Mouse (Mus musculus): ENCODE data around the gene Rgcc. TPM values are rescaled to one million over a fixed set of nuclear protein-coding genes. Genes with fewer than 3 reads are reported as not detected.

Gene Rgcc
- total RNA-seq (2015; ENCODE audit: low replicate concordance) = 138 and 211 TPM in 2 replicates
- total RNA-seq (2017; ENCODE audit: low replicate concordance) = 175 and 244 TPM in 2 replicates

- peak; percentile 85 for ATAC-seq (replicated peaks; ENCODE audit: low FRiP score, poor library complexity, severe bottlenecking)
These were observed at the start of gene Rgcc for GRCm38 (mm10) chr14:79301466-79301875. Gene Rgcc, minus strand, starts transcription at chr14:79301645.

DNA sequence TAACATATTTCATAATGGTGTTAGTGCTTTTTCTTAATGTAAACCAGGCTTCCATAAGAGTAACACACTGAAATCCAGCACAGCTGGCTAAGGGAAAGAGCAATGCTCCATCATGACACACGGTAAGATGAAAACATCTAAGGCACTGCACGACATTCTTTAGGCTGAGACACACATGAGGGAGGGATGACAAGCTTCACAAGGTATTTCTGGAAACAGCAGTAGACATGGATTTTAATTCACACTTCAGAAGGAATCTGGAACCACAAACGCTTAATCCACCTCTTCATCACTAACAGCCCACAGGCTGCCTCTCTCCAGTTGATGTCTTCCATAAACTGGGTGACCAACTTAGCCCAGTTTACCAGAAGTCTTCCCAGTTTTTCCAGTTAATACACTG lies 44.9 kb upstream of the Rgcc start:
- no peak for ATAC-seq (replicated peaks; ENCODE audit: low FRiP score, poor library complexity, severe bottlenecking)

DNA sequence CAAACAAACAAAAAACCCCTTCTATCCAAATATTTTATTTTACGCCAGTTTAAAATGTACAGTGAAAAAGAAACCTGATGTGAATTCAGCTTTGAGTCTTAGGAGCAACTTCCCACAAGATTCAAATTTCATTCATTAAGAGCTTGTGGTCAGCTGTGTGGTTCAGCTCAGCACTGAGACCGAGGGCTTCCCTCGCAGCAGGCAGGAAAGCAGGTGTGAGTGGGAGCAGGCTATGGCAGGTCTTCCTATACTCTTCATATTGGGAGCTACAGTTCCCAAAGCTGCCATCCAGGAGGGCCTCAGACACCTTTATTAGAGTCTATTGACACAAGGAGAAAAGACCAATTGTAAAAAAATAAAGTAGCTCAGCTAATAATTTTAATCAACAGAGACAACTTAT lies 34.2 kb upstream of the Rgcc start:
- ATAC-seq (replicated peaks; ENCODE audit: low FRiP score, poor library complexity, severe bottlenecking) = no peak

DNA sequence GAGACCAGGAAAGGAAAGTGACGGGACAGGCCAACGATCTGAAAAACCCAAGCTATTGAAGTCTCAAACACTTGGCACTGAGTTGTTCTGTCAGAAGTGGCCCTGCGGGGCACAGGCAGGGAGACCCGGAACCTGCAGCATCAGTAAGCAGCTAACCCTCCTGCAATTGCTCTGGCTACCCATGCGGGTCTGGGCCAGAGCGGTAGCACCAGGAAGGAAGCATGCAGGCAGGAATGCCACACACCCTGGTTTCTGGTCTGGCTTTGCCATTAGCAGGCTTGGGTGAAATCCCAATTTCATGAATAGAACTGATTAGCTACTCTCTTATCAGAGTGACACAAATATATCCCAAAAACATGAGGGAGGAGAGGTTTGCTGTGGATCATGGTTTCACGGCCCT lies 30.5 kb upstream of the Rgcc start:
- no peak for ATAC-seq (replicated peaks; ENCODE audit: low FRiP score, poor library complexity, severe bottlenecking)

DNA sequence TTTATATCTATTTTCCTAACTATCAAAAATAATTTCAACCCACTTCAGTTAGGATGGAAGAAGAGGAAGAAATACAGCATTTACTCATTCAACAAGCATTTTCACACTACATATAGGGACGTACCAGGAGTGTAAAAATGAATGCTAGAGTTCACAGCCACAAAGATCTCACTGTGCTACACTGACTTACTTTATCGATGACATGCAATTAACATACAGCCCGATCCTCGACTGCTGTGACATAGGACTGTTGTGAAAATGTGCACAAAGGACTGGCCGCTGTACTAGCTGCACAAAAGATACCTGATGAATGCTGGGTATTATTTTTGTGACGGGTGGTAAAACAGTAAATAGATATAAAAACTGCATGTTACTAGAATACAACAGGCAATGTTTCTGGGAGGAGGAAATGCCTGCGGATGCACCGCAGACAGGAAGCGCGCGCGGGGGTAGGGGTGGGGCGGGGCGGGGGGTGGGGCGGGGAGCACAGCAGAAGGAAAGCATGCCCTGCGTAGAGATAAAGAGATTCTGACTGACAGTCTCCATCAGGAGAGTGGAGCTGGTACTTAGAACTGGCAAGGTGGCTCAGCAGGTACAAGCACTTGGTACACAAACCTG lies 29.6 kb upstream of the Rgcc start:
- ATAC-seq (replicated peaks; ENCODE audit: low FRiP score, poor library complexity, severe bottlenecking) = peak; percentile 90

DNA sequence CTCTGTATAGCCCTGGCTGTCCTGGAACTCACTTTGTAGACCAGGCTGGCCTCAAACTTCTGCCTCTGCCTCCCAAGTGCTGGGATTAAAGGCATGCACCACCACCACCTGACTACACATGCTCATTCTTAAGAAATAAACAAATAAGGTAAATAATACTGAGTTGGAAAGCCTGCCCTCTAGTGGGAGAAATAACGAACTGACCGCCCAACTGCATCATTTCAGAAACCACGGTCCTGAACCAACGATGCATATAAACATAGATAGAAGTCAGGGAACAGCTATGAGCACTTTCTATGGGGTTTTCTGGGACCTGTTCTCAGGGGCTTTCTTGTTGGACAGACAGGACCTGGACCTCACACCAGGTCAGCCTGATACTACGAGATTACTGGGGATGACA lies 25.6 kb upstream of the Rgcc start:
- ATAC-seq (replicated peaks; ENCODE audit: low FRiP score, poor library complexity, severe bottlenecking) = peak; percentile 68

- ATAC-seq (replicated peaks; ENCODE audit: low FRiP score, poor library complexity, severe bottlenecking) = no peak
These were observed 22.8 kb upstream of the Rgcc start for GRCm38 (mm10) chr14:79324112-79324840.

- ATAC-seq (replicated peaks; ENCODE audit: low FRiP score, poor library complexity, severe bottlenecking) = no peak
These were observed 20.4 kb upstream of the Rgcc start for GRCm38 (mm10) chr14:79321881-79322280.

DNA sequence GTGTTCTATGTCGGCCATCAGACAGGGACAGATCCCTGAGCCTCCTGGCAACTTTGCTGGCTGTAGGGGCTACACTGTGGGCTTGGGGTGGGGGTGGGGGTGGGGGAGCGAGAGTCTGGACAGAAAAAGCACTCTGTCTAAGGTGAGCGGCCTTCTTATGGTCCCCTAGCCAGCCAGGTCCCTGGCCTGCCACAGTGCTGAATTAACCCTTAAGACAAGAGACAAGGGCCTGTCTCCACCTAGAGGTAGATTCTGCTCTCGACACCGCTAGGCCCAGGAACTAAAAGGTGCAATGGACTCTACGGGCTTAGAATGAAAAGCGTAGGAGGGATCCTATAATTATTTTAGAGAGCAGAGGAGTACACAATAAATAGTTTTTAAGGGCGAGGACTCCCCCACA lies 19.7 kb upstream of the Rgcc start:
- peak; percentile 94 for ATAC-seq (replicated peaks; ENCODE audit: low FRiP score, poor library complexity, severe bottlenecking)

DNA sequence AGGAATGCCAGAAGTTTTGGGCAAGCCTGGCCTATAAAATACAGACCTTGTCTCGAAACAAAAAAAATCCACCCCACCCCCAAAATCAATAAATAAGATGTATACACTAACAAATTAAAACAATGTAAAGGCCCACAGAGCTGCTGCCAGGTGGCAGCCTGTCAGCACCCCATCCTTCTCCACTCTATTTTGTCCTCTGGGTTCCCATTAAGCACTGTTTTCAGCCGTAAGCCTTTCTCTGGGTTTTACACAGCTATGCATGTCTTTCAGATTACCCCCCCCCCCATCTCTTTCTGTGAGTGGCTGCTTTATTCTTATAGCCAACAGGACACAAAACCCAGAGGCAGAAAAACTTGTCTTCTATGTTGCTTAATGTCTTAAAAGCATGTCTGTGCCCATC lies 16.2 kb upstream of the Rgcc start:
- no peak for ATAC-seq (replicated peaks; ENCODE audit: low FRiP score, poor library complexity, severe bottlenecking)

- no peak for ATAC-seq (replicated peaks; ENCODE audit: low FRiP score, poor library complexity, severe bottlenecking)
These were observed 14.4 kb upstream of the Rgcc start for GRCm38 (mm10) chr14:79315877-79316276.

- ATAC-seq (replicated peaks; ENCODE audit: low FRiP score, poor library complexity, severe bottlenecking) = no peak
These were observed 13.0 kb upstream of the Rgcc start for GRCm38 (mm10) chr14:79314245-79315010.

DNA sequence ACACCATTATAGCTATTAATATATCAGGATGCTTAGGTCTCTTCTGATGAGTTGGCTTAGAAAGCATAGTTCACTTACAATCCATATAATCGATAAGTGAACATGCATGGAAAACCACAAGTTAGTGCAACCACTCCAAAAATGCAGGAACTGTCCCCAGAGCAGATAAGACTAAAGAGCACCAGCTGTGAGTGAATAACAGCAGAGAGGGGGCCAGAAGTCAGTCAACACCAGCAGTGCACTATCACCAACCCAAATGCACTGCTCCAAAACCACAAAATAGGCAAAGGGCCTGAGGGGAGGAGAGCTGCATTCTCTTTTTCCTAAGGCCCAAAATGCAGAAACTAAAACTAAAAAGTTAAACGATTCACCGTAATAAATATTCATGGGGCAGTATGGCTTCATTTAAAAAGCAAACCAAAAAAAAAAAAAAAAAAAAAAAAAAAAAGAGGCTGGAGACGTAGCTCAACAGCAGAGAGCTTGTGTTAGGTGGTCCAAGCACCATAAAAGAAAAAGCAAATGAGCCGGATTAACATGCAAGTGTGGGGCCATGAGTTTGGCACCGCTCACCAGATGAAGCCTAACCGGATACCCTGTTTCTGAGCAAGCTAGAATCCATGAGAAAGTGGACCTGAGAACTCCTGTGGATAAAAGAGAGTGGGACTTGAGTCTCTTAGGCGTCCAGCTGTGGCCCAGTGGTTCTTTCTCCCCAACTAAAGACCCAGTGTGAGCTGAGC lies 12.2 kb upstream of the Rgcc start:
- no peak for ATAC-seq (replicated peaks; ENCODE audit: low FRiP score, poor library complexity, severe bottlenecking)

DNA sequence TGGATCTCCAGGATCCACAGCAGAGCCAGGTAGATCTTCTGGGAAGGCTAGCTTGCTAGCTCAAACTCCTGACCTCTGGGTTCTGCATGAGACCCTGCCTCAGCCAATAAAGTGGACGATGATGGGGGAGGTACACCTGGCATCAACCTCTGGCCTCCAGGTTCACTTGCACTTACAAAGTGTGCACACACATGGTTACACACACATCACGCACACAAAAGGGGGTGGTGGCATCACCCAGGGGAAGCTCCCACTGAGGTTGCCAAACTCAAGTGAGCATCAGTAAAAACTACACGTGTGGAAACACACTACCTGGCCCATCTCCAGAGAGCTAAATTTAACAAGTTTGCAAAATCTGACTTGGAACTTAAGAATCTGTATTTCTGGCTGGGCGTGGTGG lies 11.3 kb upstream of the Rgcc start:
- no peak for ATAC-seq (replicated peaks; ENCODE audit: low FRiP score, poor library complexity, severe bottlenecking)

DNA sequence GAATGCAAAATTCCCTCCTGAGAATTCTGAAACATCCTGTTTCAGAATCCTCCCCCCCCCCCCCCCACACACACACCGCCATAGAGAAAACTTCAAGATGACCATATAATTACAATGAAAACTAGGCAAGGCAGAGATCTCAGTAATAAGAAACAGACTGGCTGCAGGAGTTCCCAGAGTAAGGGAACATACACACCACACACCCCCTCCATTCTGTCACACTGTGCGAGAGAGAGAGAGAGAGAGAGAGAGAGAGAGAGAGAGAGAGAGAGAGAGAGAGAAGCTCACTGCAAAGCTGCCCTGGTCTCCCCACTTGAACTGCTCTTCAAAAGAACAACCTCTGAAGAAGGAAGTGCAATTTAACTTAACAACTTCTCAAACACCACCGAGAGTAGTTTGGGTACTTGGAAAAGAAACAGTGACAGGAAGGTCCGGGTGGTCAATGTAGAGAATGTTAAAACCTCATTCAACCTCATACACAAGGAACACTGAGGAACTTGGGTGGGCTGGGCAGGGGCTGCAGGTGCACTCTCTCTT lies 10.5 kb upstream of the Rgcc start:
- ATAC-seq (replicated peaks; ENCODE audit: low FRiP score, poor library complexity, severe bottlenecking) = no peak

DNA sequence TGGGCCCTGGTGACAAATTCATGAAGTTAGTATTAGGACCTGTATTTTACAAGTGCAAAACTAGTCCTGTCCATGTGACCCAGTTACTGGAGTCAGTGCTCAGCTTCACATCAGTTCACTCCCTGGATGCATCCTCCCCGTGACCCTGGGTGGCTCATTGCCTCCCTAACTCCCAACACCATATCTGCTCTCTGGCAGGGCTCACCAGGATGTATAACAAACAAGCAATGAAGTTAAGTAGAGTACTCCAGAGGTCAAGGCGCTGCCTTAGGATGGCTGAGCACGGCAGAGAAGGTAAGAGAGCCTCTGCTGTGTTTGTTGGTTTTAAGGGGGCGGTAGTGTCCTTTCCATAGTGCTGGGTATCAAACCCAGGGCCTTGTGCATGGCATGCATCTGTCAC lies 7.7 kb upstream of the Rgcc start:
- ATAC-seq (replicated peaks; ENCODE audit: low FRiP score, poor library complexity, severe bottlenecking) = no peak

- no peak for ATAC-seq (replicated peaks; ENCODE audit: low FRiP score, poor library complexity, severe bottlenecking)
These were observed 6.9 kb upstream of the Rgcc start for GRCm38 (mm10) chr14:79308364-79308763.

DNA sequence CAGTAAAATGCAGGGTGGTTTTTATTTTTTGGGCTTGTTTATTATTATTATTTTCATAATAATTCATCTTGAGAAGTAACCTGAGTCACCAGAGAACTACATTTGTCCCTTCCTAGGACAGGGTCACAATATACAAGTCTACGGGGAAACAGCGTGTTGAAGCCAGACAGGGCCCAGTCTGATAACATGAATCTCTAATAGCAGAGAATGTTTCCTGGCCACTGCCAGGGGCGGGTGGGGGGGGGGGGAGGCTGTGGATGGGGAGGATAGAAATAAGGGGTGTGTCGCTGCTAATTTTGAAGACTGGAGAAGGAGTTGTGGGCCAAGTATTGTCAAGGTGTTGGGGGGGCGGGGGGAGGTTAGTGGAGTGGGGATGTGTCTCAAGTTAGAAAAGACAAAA lies 6.5 kb upstream of the Rgcc start:
- ATAC-seq (replicated peaks; ENCODE audit: low FRiP score, poor library complexity, severe bottlenecking) = no peak

- peak; percentile 71 for ATAC-seq (replicated peaks; ENCODE audit: low FRiP score, poor library complexity, severe bottlenecking)
These were observed 5.7 kb upstream of the Rgcc start for GRCm38 (mm10) chr14:79307138-79307537.

GRCm38 (mm10) chr14:79304873-79305464 lies 3.5 kb upstream of the Rgcc start:
- no peak for ATAC-seq (replicated peaks; ENCODE audit: low FRiP score, poor library complexity, severe bottlenecking)
